Mouse (Mus musculus) spleen, postnatal 36 days (tissue): Measurements from ENCODE around the gene Crisp4.

Experiments
- DNase-seq, 2 experiments: peaks; one replicate each; pipeline ENCODE4 v3.0.0; 2022; ENCODE audit warnings: low spot score in 2 of 2, mixed read lengths in 1 of 2

The Crisp4 gene

DNA sequence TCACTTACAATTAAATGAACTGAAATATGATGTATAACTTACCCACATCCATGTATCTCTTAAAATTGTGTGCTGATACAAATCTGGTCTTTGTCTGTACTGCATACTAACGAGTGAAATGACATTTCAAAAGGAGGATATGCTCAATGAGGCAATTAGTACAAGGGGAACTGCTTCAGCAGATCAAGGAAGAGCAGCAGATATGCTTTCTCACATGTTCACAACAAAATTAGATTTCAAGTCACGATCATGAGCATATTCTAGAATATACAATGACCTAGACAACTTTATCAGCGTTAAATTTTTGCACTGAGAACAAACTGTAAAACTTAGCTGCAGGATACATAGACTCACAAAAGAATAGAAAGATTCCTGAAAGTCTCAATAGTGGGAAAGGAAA, at the start of gene Crisp4:
Gene Crisp4 (minus strand): TSS at position 101 of the 400 bp plus-strand sequence.
- no peak for DNase-seq

DNA sequence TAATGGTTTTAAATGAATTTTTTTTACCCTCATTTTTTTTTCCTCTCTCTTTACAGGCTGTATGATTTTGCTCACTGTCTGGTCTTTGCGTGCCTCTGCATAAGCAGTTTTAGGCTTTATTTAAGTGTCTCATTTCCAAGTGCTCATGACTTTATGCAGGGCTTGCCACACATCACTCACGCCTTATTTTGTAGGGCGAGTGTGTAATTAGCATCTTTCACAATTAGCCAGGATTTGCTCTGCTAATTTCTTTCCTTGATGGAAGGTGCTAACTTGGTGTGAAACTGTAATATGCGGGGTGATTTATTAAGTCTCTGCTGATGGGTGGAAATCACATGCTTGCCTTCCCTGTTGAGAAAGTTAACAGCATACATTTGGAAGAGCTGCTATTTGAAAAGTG, 46.0 kb upstream of the Crisp4 start:
- DNase-seq = no peak

DNA sequence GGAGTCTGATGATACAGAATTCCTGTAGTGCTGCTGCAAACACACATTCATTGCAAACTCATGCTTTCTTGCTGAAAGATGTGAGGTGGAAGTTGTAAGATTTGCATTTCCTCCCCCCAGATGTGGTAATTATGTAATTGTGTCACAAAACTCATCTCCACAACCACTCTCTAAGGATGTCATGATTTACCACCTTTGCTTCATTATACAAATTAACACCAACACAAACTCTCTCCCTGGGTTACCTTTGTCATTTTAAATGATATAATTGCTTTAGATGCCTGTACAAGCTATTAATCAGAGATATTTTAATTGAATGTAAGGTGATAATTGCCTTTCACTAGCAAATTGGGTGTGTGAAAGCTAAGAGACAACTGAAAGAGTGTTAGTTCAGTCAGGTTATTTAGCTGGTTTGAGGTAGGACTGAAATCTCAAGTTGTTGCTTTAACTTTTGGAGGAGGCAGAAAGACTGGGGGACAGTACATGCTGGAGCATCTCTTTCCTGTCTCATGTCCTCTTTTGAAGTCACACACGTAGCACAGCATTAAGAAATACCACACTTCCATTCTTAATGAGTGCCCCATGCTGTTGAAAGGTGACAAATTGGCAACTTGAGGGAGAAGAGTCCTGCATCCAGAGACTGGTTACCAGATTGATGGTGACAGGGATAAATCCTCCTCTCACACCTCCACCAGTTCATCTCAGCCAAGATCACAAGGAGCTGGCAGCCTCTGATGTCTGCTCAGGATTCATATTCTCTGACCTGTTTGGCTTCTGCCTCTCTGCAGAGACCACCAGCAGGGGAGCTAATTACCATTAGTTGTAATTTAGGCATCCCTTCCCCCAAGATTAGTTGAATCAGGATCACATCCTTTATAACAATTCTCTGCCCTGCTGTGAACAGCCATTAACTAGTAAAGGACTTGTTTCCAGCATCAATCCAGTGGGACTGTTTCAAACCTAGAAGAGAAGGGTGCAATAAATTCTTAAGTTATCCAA, 45.3 kb upstream of the Crisp4 start:
- no peak for DNase-seq

DNA sequence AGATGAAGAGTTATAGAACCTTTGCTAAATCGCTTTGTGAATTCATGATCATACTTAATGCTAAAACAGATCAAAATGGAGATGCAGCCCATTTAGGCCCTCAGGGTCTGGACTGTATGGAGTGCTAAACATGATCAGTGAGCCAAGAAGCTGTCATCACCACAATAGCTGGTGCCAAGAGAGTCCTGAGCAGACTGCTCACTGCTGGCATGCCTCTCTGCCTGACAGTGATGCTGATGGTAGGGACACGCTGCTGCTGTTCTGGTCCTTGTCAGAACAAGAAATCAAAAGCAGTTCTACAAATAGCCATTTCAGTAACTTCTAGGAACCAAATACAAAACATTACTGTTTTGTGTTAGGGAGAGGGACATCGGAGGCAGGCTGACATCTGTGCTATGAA, 35.5 kb upstream of the Crisp4 start:
- no peak for DNase-seq

DNA sequence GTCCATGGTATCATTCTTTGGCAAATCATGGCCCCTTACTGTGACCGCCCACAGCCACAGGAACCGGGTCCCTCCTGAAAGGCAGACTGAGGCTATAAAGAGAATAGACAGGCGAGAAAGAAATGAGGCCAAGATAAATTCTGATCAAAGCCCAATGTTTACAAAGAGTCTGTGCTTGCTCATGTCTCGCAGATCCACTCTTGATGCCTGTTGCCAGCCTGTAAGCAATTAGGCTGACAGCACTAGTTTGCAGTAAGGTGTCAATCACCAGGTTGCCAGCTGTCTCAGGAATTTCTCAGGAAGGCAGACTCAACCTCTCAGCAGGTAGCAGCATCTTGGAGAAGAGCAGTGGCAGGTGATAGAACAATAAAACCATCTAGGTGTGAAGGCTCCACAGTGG, 24.9 kb upstream of the Crisp4 start:
- no peak for DNase-seq

DNA sequence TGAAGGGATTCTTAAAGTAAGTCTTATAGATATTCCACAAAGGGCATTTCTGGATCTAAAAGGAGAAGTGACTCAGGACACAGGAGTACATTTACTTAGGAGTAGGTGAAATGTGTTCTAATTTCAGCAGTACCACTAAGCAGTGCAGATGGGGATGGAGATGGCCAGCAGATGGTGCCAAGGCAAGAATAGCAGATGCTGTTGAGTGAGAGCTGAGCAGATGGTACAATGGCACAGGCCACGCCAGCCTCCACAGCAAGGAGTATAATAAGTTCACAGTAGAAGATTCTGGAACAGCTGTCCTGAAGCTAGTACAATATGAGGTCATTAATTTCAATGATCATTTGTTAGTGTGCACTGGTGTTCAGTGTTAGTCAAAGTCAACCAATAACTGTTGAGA, 22.6 kb upstream of the Crisp4 start:
- DNase-seq = no peak

DNA sequence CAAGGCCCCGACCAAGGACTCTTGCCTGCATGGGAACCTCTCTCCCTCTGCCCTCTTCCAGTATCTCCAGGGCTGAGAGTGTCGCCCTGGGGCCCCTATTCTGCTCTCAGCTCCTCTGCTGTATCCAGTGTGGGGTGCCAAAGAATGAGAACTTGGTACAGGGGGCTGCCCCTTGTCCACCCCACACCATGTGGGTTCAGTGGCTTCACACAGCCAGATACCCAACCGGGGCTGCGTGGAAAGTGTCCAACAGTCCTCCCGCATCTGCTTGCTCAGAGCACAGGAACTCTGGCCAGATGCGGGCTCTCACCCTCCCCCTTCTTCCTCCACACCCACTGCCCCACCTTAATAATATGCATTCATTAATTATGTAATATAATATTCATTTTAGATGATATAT, 13.4 kb upstream of the Crisp4 start:
- DNase-seq = no peak

DNA sequence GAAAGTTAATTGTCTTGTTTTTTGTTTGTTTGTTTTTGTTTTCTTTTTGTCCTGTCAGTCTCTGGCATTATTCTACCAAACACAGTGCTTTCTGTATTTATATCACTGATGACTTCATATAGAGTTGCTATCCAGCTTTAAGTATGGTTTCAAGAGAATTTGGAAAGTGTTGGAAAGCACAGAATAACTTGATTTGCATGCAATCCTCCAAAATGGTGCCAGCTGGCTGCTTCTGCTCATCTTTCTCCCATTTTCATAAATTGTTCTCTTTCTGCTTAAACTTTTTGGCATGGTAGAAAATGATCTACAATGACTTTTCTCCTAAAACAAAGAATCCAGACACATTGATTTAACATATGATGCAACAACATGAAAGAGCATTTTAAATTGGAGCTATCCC, 2.5 kb upstream of the Crisp4 start:
- DNase-seq = no peak

DNA sequence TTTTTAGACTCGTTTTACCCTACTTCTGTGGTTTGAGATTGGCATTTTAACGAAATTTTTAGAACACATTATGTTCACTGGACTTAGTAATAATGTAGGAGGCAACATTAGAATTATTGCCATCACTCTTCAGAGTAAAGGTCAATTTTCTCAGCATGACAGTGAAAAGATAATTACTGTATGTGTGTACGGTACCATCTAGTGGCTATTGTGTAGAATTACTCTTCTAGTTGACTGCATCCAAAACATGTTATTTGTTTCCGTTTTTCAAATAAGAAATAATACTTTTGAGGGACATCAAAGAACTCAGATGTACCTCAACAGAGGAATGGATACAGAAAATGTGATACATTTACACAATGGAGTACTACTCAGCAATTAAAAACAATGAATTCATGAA, 14.0 kb downstream of the Crisp4 start:
- DNase-seq = no peak

DNA sequence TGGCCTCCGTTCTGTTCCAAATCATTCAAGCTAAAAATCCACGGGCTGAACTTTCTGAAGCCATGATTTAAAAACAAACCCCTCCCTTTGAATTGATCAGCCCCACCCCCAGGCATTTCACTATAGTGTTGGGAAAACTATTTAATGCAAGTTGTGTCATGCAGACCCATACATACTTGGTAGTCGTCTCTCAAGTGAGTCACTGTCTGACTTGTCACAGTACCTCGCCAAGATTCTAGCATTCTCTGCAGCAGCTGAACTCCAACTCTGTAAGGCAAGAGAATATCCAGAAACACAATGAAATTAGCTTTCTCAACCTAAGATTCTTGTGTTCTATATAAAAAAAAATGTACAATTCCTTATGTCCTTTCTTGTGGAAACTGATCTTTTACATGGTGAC, 15.7 kb downstream of the Crisp4 start:
- no peak for DNase-seq

DNA sequence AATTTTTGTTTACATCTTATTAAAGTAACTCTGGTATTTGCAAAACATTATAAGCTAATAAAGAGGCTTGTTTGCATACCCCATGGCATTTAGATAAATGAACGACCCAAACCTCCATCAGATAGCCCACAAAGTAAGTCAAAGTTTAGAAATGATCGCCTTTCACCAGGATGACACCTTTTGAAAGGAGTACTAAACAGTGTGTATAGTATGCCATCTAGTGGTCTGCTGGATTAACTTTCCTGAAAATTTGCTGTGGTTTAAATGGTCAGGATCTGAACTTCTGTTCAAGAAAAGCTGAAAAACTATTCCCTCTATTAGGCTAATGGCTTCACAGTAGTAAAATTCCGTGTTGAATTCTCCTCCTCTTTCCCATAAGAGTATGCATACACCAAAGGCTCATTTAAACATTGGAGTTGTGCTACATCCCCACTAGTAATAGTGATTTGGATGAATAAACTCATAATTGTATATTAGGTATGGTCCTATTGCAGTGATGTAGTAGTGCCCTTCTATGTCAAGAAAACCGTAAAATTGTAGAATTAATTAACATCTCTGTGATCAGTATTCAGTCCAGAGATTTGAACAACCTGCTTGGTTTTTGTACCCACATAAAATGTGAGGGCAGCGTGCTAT, 38.9 kb downstream of the Crisp4 start:
- no peak for DNase-seq

DNA sequence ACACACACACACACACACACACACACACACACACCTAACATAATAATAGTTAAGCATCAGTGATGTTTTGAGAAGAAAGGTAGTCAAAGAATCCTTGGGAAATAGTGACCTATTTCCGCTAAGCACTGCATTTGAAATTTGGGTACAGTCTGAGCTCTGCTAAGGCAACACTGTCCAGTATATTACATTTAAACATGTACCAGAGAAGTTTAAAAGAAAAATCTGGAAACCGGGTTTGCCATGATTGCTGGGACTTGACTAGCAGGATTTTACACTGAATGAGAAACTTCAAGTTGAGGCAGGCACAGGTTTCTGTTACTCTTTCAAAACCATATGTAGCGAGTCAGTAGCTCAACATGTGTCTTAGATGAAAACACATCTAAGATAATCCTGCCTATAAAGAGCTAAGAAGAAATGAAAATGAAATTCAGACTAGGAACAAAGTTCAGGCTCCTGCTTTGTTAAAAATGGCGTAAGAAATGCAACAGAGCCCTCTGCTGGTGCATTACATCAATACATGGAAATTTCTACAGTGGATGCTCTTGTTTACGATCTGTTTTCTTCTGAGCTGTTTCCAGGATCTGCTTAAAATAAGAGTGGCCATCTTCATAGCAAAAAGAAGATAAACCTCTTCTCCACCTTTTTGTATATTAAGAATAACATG, 39.7 kb downstream of the Crisp4 start:
- DNase-seq = no peak

DNA sequence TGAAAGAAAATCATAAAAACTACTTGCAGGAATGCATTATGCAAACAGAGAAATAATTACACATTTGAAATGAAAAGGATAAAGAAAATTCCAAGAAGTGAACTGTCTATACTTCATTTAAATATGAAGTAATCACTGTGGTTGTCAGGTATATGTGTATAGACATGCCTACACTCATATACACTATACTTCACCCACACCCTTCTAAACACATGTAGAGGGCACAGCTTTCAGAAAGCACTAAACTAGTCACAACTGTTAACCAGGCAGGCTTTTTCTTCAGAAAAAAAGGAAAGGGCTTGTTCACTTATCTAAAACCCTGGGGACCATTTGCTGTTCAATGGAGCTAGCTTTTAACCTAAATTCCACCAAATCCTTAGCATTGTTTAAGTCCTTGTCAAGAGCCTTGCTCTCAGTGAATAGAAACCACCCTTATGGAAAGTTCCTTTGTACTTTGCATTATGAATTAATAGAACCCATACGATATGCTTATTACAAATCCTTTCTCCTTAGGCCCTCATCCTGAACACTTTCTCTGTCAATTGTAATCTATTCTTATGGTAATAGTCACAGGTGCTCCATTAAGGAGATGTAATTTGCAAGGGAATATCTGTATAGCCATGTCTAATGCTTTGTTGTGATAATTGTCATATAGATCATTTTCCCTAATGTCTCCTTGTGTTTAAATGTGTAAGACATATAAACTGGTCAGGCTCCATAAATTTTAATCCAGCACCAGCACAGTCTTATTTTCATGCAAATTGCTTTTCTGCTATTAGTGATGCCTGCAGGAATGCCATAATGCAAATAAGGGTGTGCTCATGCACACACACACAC, 40.5 kb downstream of the Crisp4 start:
- DNase-seq = no peak
